Mouse (Mus musculus) thymus, postnatal 14 days (tissue): ENCODE data around the gene Gal3st4.

Experiments
- DNase-seq: peaks from one replicate; pipeline ENCODE4 v3.0.0; 2021

Gene Gal3st4

GRCm38 (mm10) chr5:138272409-138272923, at the start of gene Gal3st4:
Gene Gal3st4 (minus strand): TSS chr5:138272840.
- no peak for DNase-seq

- DNase-seq, result no peak
These were observed 40.2 kb upstream of the Gal3st4 start for GRCm38 (mm10) chr5:138312795-138313194.

GRCm38 (mm10) chr5:138299613-138300012, 27.0 kb upstream of the Gal3st4 start:
- DNase-seq, result no peak

- DNase-seq, result no peak
These were observed 21.5 kb upstream of the Gal3st4 start for GRCm38 (mm10) chr5:138294158-138294557.

- DNase-seq, result no peak
These were observed 19.0 kb upstream of the Gal3st4 start for GRCm38 (mm10) chr5:138291638-138292037.

GRCm38 (mm10) chr5:138287861-138288260, 15.2 kb upstream of the Gal3st4 start:
- peak; percentile 36 for DNase-seq

GRCm38 (mm10) chr5:138283540-138283939, 10.9 kb upstream of the Gal3st4 start:
- DNase-seq, result no peak

- no peak for DNase-seq
These were observed 9.2 kb upstream of the Gal3st4 start for GRCm38 (mm10) chr5:138281798-138282197.

- no peak for DNase-seq
These were observed 8.2 kb upstream of the Gal3st4 start for GRCm38 (mm10) chr5:138280829-138281228.

- DNase-seq, result no peak
These were observed 7.8 kb upstream of the Gal3st4 start for GRCm38 (mm10) chr5:138280425-138280768.

- peak; percentile 93 for DNase-seq
These were observed 7.2 kb upstream of the Gal3st4 start, which contains the start of the genes Gm43720, Gpc2 and Stag3 for GRCm38 (mm10) chr5:138279585-138280424. Gene Gm43720 (minus strand): TSS chr5:138279958. Gene Gpc2 (minus strand): TSS chr5:138280005. Gene Stag3 (plus strand): TSS chr5:138280240.

- DNase-seq, result no peak
These were observed 5.4 kb upstream of the Gal3st4 start for GRCm38 (mm10) chr5:138277994-138278393.

GRCm38 (mm10) chr5:138275216-138276050, 2.8 kb upstream of the Gal3st4 start:
- DNase-seq, result no peak

- DNase-seq, result no peak
These were observed 1.5 kb upstream of the Gal3st4 start for GRCm38 (mm10) chr5:138274186-138274585.

- no peak for DNase-seq
These were observed 1.4 kb downstream of the Gal3st4 start for GRCm38 (mm10) chr5:138271232-138271631.

GRCm38 (mm10) chr5:138268980-138269379, 3.7 kb downstream of the Gal3st4 start:
- no peak for DNase-seq

- DNase-seq, result no peak
These were observed 5.5 kb downstream of the Gal3st4 start for GRCm38 (mm10) chr5:138267114-138267513.

- no peak for DNase-seq
These were observed 6.9 kb downstream of the Gal3st4 start for GRCm38 (mm10) chr5:138265712-138266111.

GRCm38 (mm10) chr5:138264207-138264578, 8.4 kb downstream of the Gal3st4 start:
- DNase-seq, result no peak

- peak; percentile 93 for DNase-seq
These were observed 9.1 kb downstream of the Gal3st4 start, which contains the start of gene BC037034 for GRCm38 (mm10) chr5:138263260-138264206. Gene BC037034 (minus strand): TSS chr5:138264033.

GRCm38 (mm10) chr5:138262582-138263240, 9.9 kb downstream of the Gal3st4 start:
- DNase-seq, result peak; percentile 27

- peak; percentile 3 for DNase-seq
These were observed 10.6 kb downstream of the Gal3st4 start for GRCm38 (mm10) chr5:138262001-138262400.
